Mouse (Mus musculus): ENCODE data around the gene Arnt. TPM values are rescaled to one million over a fixed set of nuclear protein-coding genes. Genes with fewer than 3 reads are reported as not detected.

Gene Arnt
- polyA plus RNA-seq (2017; shearing (Covaris generic)): 52.0 TPM

DNA sequence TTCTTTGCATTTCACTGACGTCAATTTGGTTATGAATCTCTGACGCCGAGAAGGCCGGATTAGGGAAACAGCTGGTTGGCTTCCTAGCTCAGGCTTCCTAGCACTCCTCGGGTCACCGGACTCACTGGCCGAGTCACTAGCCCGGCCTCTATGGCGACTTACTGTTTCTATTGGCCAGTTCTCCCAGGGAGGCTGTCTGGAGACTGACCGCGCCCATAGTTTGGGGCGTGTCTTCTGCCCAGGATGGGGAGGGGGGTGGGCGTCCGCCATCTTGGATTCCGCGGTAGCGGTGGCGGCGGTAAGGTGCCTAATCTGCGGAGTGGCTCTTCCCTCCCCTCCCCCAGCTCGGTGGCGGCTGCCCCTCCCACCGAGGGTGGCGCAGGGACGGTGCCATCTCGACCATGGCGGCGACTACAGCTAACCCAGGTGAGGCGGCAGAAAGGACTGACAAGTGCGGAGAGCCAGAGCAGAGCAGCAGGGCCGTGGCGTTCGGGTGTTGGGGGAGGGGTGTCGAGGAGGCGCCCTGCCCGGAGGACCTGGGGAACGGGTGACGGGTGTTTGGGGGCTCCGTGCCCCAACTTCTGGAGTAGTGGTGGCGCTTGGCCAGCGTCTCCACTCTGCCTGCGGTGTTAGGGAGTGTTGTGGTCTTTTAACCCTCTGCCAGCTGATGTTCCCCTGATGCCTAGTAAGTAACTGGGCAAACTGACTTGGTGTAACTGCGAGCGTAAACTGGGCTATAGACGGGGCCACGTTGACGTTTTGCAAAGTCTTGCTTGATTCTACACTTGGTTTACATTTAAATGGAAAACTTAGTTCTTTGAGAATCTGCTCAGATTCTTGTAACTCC lies at the start of gene Arnt:
Gene Arnt, plus strand, starts transcription at position 253 of the 847 bp plus-strand sequence.

DNA sequence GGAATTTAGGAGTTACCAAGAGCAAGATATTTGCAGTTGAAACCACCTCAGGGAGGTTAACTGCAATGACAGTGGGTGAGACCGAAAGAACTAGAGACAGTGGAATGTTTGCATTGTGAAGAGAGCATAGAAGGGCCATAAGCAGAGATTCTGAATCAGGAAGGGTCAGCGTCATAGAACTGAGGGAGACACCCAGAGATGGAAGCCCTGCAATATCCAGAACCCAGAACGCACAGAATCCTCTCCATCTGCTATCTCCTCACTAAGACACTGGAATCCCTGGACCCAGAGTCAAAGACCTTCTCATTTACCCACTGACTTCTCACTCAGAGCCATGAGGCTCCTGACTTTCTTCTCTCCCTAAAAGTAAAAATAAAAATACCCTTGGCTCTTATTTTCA lies 31.4 kb upstream of the Arnt start, which contains the start of gene 4930558C23Rik:
Gene 4930558C23Rik, minus strand, starts transcription at position 101 of the 400 bp plus-strand sequence.

DNA sequence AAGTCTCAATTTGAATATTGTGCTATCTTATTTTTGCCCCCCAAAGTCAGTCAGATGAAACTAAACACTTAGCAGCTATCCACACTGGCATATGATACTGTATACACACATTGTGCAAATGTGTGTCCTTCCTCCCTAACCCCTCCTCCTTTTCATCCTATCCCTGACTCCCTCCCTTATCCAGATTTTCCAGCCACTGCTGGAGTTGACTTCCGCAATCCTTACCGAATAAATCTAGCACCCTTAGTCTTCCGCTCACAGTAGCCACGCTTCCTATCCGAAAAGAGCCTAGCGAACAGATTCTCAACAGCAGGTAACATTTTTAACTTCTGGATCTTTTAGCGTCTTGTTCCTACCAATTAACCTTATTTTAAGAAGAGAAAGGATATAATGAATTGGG lies 64.8 kb downstream of the Arnt start, which contains the start of gene Ctsk:
Gene Ctsk, plus strand, starts transcription at position 233 of the 400 bp plus-strand sequence.

DNA sequence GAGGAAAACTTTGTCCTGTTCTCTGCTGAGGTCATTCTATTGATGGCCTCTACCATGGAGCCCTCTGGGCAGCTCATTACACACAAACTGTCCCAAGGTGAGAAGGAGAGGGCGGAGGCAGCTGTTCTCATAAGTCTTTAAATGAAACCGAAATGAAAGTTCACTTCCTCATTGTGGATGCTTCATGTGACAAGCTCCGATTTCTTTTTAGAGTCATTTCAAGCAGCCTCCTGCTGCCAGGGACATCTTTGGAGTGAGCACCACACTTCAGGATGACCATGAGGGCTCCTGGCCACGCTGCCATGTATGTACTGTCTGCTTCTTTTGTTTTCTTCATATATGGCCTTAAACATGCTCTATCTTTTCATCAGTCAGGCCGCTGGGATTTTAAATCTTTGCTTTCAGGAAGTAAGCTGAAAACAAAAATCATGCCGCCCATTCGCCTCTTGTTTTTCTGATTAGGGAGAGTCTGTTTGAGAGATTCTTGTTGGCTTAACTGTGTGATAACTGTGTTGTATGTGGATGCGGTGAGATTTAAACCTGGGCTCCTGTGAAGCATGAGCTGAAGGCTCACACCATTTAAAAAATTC lies 92.5 kb downstream of the Arnt start, which contains the start of gene Ctss:
Gene Ctss, plus strand, starts transcription at position 165 of the 590 bp plus-strand sequence.

Other genes with a start within 250 kb of the Arnt start
- 29.6 TPM for gene Gabpb2, start 216.5 kb upstream of the Arnt start, polyA plus RNA-seq (2017; shearing (Covaris generic))
- 405 TPM for gene Cdc42se1, start 205.7 kb upstream of the Arnt start, polyA plus RNA-seq (2017; shearing (Covaris generic))
- gene Mllt11, start 202.2 kb upstream of the Arnt start, polyA plus RNA-seq (2017; shearing (Covaris generic)): 7.6 TPM
- gene Gm128, start 192.8 kb upstream of the Arnt start, polyA plus RNA-seq (2017; shearing (Covaris generic)): 1.3 TPM
- gene Bnipl, start 183.2 kb upstream of the Arnt start, polyA plus RNA-seq (2017; shearing (Covaris generic)): 0.19 TPM
- 29.0 TPM for gene Mindy1, start 153.0 kb upstream of the Arnt start, polyA plus RNA-seq (2017; shearing (Covaris generic))
- gene Prune1, start 152.3 kb upstream of the Arnt start, polyA plus RNA-seq (2017; shearing (Covaris generic)): 7.9 TPM
- gene Anxa9, start 127.2 kb upstream of the Arnt start, polyA plus RNA-seq (2017; shearing (Covaris generic)): 0.41 TPM
- gene Cers2, start 119.6 kb upstream of the Arnt start, polyA plus RNA-seq (2017; shearing (Covaris generic)): 228 TPM
- 38.1 TPM for gene Setdb1, start 77.2 kb upstream of the Arnt start, polyA plus RNA-seq (2017; shearing (Covaris generic))
- not detected for gene 4930558C23Rik, start 31.5 kb upstream of the Arnt start, polyA plus RNA-seq (2017; shearing (Covaris generic))
- not detected for gene Ctsk, start 64.9 kb downstream of the Arnt start, polyA plus RNA-seq (2017; shearing (Covaris generic))
- gene Ctss, start 92.4 kb downstream of the Arnt start, polyA plus RNA-seq (2017; shearing (Covaris generic)): 350 TPM
- not detected for gene Hormad1, start 125.3 kb downstream of the Arnt start, polyA plus RNA-seq (2017; shearing (Covaris generic))
- 42.0 TPM for gene Golph3l, start 154.5 kb downstream of the Arnt start, polyA plus RNA-seq (2017; shearing (Covaris generic))
- gene Ensa, start 190.6 kb downstream of the Arnt start, polyA plus RNA-seq (2017; shearing (Covaris generic)): 84.3 TPM
- gene Mcl1, start 224.4 kb downstream of the Arnt start, polyA plus RNA-seq (2017; shearing (Covaris generic)): 602 TPM

All from CD4-positive, CD25-positive, alpha-beta regulatory T cell (primary cell).